28 mouse cellular contexts compared by ENCODE assay signal in the genomic region with DNA sequence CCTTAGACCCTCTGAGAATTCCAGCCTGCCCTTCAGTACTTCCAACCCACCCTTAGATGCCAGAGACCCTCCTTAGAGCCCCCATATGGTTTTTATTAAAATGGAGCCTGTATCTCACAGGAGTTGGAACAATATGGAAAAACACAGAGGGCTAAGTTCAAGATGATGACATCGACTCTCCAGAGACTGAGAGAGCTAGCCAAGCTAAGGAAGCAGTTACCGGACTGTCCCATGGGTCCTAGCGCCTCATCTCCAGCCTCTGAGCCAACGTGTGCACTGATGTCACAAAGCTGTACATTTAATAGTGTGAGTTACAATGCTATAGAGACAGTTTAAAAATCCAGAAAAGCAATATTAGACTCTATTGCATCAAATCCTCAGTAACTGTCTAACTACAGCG. TPM values are rescaled to one million over a fixed set of nuclear protein-coding genes. Genes with fewer than 3 reads are reported as not detected.
DNase-seq lines count a peak whose midpoint lies in the region; ATAC-seq and TF ChIP-seq lines count a peak whose summit lies in the region.
"Had no signal": no experiment of that assay in that cellular context is flagged by ENCODE, and none has a peak within 500 bp of the region (broad histone marks: within the 10 kb centered on the region; RNA-seq: fewer than 3 reads in every experiment).

No protein-coding gene starts in this region.

- 59% methylated on average over 5 of the region's 5 CpGs for WGBS in intestine, postnatal 0 days
- WGBS in intestine, embryonic 16.5 days: 76% methylated on average over 5 of the region's 5 CpGs
- WGBS in lung, postnatal 0 days: 60% methylated on average over 5 of the region's 5 CpGs

- H3K9me3 ChIP-seq in intestine, postnatal 0 days (ENCODE audit: control insufficient read depth): no peaks in the 10 kb centered on the region
- H3K9me3 ChIP-seq in intestine, embryonic 16.5 days (ENCODE audit: control insufficient read depth, low read length): no peaks in the 10 kb centered on the region
- no peaks in the 10 kb centered on the region for H3K9me3 ChIP-seq in lung, postnatal 0 days (ENCODE audit: low read length)
- H3K9me3 ChIP-seq: embryonic facial prominence, embryonic 12.5 days; forebrain, embryonic 12.5 days; heart, embryonic 15.5 days; hindbrain, embryonic 13.5 days; limb, embryonic 15.5 days; midbrain, embryonic 10.5 days; neural tube, embryonic 15.5 days had no signal

- ATAC-seq in intestine, postnatal 0 days: no peak
- ATAC-seq in intestine, embryonic 16.5 days: no peak
- peak; percentile 39 for ATAC-seq in lung, postnatal 0 days

- no peak for TF ChIP-seq CTCF in intestine, postnatal 0 days (IDR thresholded peaks at IDR 0.05; ENCODE audit: low read depth)
- TF ChIP-seq CTCF in lung, postnatal 0 days (IDR thresholded peaks at IDR 0.05): no peak

- no peak overlapping the region for H3K4me2 ChIP-seq in intestine, postnatal 0 days (replicated peaks; ENCODE audit: low read depth)
- no peak overlapping the region for H3K4me2 ChIP-seq in intestine, embryonic 16.5 days (ENCODE audit: low read depth, low read length)
- no peak overlapping the region for H3K4me2 ChIP-seq in lung, postnatal 0 days (replicated peaks; ENCODE audit: low read depth, low read length)
- H3K4me2 ChIP-seq: embryonic facial prominence, embryonic 12.5 days; forebrain, embryonic 12.5 days; heart, embryonic 15.5 days; hindbrain, embryonic 13.5 days; limb, embryonic 15.5 days; neural tube, embryonic 15.5 days had no signal

- no peaks in the 10 kb centered on the region for H3K36me3 ChIP-seq in intestine, postnatal 0 days (ENCODE audit: control insufficient read depth, insufficient read depth)
- no peaks in the 10 kb centered on the region for H3K36me3 ChIP-seq in intestine, embryonic 16.5 days (ENCODE audit: control insufficient read depth, insufficient read depth, low read length)
- H3K36me3 ChIP-seq in lung, postnatal 0 days (ENCODE audit: insufficient read depth, low read length): no peaks in the 10 kb centered on the region
- H3K36me3 ChIP-seq: embryonic facial prominence, embryonic 12.5 days; forebrain, embryonic 12.5 days; heart, embryonic 15.5 days; hindbrain, embryonic 13.5 days; limb, embryonic 15.5 days; midbrain, embryonic 10.5 days; neural tube, embryonic 15.5 days had no signal

- H3K4me3 ChIP-seq in intestine, postnatal 0 days (ENCODE audit: low read depth, low read length): no peak overlapping the region
- no peak overlapping the region for H3K4me3 ChIP-seq in intestine, embryonic 16.5 days (ENCODE audit: low read length)
- no peak overlapping the region for H3K4me3 ChIP-seq in lung, postnatal 0 days (ENCODE audit: low read depth, low read length)
- H3K4me3 ChIP-seq: embryonic facial prominence, embryonic 12.5 days; erythroblast, embryonic 14.5 days; forebrain, embryonic 12.5 days; gastrocnemius, adult 2 months; heart, embryonic 15.5 days; hindbrain, embryonic 13.5 days; limb, embryonic 15.5 days; midbrain, embryonic 10.5 days; neural tube, embryonic 15.5 days had no signal

- H3K9ac ChIP-seq in intestine, postnatal 0 days (ENCODE audit: low read depth, low read length): no peak overlapping the region
- no peak overlapping the region for H3K9ac ChIP-seq in intestine, embryonic 16.5 days (ENCODE audit: low read depth, low read length)
- no peak overlapping the region for H3K9ac ChIP-seq in lung, postnatal 0 days (replicated peaks; ENCODE audit: low read depth)
- H3K9ac ChIP-seq: embryonic facial prominence, embryonic 12.5 days; forebrain, embryonic 12.5 days; heart, embryonic 15.5 days; hindbrain, embryonic 13.5 days; limb, embryonic 15.5 days; neural tube, embryonic 15.5 days had no signal

- no peak for TF ChIP-seq EP300 in lung, postnatal 0 days (IDR thresholded peaks at IDR 0.05)

- H3K4me1 ChIP-seq in intestine, postnatal 0 days (replicated peaks; ENCODE audit: control insufficient read depth, insufficient read depth, low read length): peaks cover 19% of the 10 kb centered on the region
- peaks cover 21% of the 10 kb centered on the region for H3K4me1 ChIP-seq in intestine, embryonic 16.5 days (ENCODE audit: control insufficient read depth, insufficient read depth, low read length)
- no peaks in the 10 kb centered on the region for H3K4me1 ChIP-seq in lung, postnatal 0 days (ENCODE audit: insufficient read depth, low read depth, low read length)
- H3K4me1 ChIP-seq: forebrain, embryonic 12.5 days had no signal

- peak overlapping the region; percentile 60 for H3K27ac ChIP-seq in intestine, postnatal 0 days (ENCODE audit: low read depth, low read length)
- no peak overlapping the region for H3K27ac ChIP-seq in intestine, embryonic 16.5 days (ENCODE audit: low read length)
- H3K27ac ChIP-seq in lung, postnatal 0 days (ENCODE audit: low read length): peak overlapping the region; percentile 51; the same call in 1 of the 2 replicates
- H3K27ac ChIP-seq: embryonic facial prominence, embryonic 12.5 days; forebrain, embryonic 12.5 days; gastrocnemius, adult 2 months; heart, embryonic 15.5 days; hindbrain, embryonic 13.5 days; kidney, postnatal 0 days; limb, embryonic 15.5 days; midbrain, embryonic 10.5 days; neural tube, embryonic 15.5 days; stomach, postnatal 0 days had no signal

- no peaks in the 10 kb centered on the region for H3K27me3 ChIP-seq in intestine, postnatal 0 days (replicated peaks; ENCODE audit: control insufficient read depth, insufficient read depth, low read length)
- no peaks in the 10 kb centered on the region for H3K27me3 ChIP-seq in intestine, embryonic 16.5 days (replicated peaks; ENCODE audit: control insufficient read depth, insufficient read depth, low read length)
- no peaks in the 10 kb centered on the region for H3K27me3 ChIP-seq in lung, postnatal 0 days (replicated peaks; ENCODE audit: insufficient read depth, low read length)
- H3K27me3 ChIP-seq: embryonic facial prominence, embryonic 12.5 days; heart, embryonic 15.5 days; hindbrain, embryonic 13.5 days; limb, embryonic 15.5 days; neural tube, embryonic 15.5 days had no signal

- DNase-seq in lung, postnatal 0 days (ENCODE audit: low spot score): peak; percentile 72
- DNase-seq in lung, postnatal 4 days: no peak
- peak; percentile 85 for DNase-seq in adipocyte (ENCODE audit: low spot score)
- no peak for DNase-seq in testis, postnatal 10 days (ENCODE audit: low spot score)
- DNase-seq in yolk sac, embryonic 10.5 days (ENCODE audit: low spot score): no peak
- DNase-seq: adrenal gland, postnatal 25 days; B cell, adult 2 months; cerebellum, adult 18-20 months; cerebellum, postnatal 14 days; gastrocnemius, adult 2 months; heart, postnatal 36 days; kidney, adult 2 months; layer of hippocampus, adult 9-11 months; lung, adult 18-20 months; right cerebral cortex, adult 18-20 months; right cerebral cortex, postnatal 4 days had no signal

RNA-seq across cellular contexts. Expression of gene Ttpal, which starts 11.1 kb away (rescaled TPM):
- polyA plus RNA-seq in intestine, postnatal 0 days (2015; fragmentation: Nextera tagmentation; extraction: Ambion mirVana): 10.4 and 10.9 TPM in 2 replicates
- polyA plus RNA-seq in intestine, embryonic 16.5 days (2015; fragmentation: Nextera tagmentation; extraction: Ambion mirVana): 22.2 and 22.9 TPM in 2 replicates
- polyA plus RNA-seq in lung, postnatal 0 days (2015; fragmentation: Nextera tagmentation; extraction: Ambion mirVana): 17.2 and 20.0 TPM in 2 replicates

RNA-seq across cellular contexts. Expression of gene Serinc3, which starts 53.9 kb away (rescaled TPM):
- 61.3 and 68.5 TPM in 2 replicates for polyA plus RNA-seq in intestine, postnatal 0 days (2015; fragmentation: Nextera tagmentation; extraction: Ambion mirVana)
- 55.4 and 57.1 TPM in 2 replicates for polyA plus RNA-seq in intestine, embryonic 16.5 days (2015; fragmentation: Nextera tagmentation; extraction: Ambion mirVana)
- 96.7 and 106 TPM in 2 replicates for polyA plus RNA-seq in lung, postnatal 0 days (2015; fragmentation: Nextera tagmentation; extraction: Ambion mirVana)

Comparison
In these comparisons a context has a peak if more than half of its experiments do, and no peak if none do; other contexts are left out.
1. DNase-seq: peak in lung, postnatal 0 days (single experiment) and adipocyte (single experiment); none in lung, postnatal 4 days (0 of 2), testis, postnatal 10 days (single experiment) and yolk sac, embryonic 10.5 days (single experiment).